Mouse (Mus musculus) retina, adult 2 months (tissue): ENCODE measurements around the gene Ccnf.

Experiments
- DNase-seq: peaks from one replicate; pipeline ENCODE4 v3.0.0-alpha.2; 2012; ENCODE audit warnings: low read depth, low spot score

Ccnf gene

DNA sequence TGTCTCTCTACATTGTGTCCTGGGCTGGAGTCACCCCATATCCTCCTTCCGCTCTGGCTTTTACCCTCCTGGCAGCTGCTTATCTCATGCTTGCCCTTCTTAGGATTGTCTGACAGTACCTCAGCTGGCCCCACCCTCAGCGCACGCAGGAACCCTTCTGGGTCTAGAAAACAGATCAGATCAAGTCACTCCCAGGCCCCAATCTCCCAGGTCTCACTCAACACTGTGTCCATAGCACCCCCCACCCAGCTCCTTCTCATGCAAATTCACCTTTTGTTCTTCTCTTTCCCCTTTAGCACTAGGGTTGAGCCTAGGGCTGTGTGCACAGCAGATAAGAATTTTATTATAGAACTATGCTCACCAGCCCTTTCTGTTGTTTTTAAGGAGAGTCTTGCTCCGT, 48.2 kb downstream of the Ccnf start:
- no peak for DNase-seq

DNA sequence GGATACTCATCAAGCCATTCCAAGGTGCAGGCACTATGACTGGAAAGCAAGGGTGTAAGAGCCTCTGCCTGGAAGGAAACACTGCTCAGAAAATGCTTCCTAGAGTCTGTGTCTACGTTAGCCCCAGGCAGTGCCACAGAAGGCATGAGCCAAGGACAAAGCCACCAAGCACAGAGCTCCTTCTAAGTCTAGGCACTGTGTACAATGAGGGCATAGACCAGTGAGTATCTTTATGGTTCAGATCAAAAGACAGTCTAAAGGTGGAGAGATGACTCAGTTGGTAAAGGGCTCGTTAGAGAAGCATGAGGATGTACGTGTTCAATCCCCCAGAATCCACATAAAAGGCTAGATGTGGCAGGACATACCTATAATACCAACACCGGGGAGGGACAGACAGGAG, 50.2 kb downstream of the Ccnf start:
- DNase-seq, result no peak

DNA sequence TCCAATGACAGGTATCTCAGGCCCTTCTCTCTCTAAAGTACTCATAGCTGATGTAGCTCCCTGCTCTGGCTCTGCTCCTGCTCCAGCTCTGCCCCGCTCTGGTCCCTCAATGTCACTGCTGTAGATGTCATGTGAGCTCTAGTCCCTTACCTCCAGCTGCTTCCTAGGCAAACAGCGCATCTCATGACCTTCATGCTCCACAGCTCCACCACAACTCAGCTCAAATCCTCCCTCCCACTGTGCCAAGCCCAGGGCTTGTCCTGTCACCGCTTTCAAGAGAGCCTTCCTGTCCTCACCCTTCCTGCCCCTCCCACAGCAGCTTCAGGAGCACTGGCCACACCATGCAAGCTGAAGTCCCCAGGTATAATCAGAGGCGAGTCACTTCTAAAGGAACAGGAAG, 51.5 kb downstream of the Ccnf start:
- no peak for DNase-seq

DNA sequence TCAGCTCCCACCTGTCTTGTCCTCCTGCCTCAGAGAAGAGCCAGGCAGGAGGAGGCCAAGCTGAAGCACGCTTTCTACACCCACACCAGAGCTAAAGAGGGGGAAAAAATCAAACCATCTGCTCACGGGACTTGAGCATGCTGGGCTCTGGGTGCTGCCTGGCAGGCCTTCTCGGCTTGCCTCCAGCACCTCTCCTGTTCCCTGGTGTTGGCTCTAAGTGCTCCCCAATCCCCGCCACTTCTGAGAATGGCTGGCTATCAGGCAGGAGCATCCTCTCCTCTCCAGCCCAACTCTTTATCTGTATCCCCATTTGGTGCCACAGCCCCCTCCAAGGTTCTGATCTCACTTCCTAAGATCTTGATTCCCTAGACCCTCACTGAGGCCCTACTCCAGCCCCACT, 52.0 kb downstream of the Ccnf start:
- no peak for DNase-seq

DNA sequence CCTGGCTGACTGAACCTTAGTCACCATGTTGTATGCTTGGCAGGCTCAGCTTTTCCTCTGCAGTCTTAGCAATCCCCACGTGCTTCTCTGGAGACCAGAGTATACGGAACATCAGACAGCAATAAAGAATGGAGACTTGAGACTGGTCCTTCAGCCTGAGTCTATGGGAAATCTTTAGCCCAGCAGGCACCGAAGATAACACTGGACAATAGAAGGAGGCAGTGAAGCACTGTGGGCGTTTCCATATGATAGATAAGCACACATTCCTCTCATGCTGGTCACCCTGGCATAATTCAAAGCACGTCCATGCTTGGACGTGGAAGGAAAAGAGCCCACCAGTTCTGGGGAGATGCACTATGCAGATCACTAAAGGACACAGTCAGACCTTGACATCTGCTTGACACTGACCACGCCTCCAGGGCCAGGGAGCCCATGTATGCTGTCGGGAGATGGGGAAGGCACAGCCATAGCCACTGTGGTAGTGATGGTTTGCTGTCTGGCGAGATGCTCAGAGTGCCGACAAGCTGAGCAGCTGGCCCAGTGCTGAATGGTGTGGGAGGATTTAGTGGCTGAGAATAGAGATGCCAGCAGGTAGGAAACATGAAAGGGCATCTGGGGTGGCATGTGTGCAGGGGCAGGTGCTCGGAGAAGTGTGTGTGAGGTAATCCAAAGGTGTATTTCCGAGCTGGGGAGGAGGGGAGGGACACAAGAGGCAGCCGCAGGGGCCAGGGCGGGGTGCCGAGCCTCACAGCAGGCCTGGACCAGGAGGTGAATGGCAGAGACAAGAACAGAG, 54.1 kb downstream of the Ccnf start:
- DNase-seq, result no peak

DNA sequence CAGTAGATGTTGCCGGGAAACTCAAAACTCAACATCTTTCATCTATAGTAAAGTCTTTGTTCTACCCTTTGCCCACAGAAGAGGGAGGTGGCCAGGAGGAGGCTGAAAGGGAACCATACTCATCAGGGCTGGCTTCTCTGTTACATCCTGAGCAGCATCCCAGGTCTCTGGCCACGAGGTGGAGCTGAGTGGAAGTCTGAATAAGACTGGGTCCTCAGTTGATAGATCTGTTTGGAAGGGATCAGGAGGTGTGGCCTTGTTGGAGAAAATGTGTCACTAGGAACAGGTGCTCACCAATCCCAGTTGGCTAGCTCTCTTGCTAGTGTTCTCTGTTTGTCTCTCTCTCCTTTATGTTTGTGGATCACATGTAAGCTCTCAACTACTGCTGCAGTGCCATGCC, 55.9 kb downstream of the Ccnf start:
- no peak for DNase-seq

DNA sequence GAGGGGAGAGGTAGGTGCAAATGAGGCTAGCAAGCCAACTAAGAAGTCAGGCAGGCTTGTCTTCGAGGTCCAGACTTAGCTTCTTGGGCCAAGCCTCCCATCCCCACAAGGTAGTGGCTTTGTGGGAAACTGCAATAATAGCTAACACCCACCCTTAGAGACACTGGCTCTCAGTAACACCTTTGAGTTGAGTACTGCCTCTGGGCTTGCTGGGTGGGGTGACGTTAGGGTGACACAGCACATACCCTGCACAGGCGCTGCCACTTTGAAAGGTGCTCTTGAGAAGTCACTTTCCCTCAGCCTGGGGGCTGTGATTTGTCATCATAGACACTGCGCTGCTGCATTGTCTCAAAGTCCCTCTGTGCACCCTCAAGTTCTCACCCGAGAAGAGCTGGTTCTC, 57.5 kb downstream of the Ccnf start:
- DNase-seq, result no peak

DNA sequence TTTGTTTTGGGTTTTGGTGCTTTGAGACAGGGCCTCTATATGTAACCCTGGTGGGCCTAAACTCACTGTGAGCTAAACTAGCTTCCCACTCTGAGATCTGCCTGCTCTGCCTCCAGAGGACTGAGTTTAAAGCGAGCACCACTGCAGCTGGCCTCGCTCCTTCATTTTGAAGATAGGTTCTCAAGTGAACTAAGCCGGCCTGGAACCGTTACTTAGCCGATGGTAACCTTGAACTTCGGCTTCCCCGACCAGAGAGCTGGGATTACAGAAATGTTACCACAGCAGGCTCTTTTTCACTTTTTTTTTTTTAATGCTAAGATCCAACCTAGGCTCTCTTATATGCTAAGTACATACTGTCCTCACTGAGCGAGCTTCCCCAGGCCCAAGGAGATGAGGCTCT, 58.0 kb downstream of the Ccnf start:
- DNase-seq, result no peak

DNA sequence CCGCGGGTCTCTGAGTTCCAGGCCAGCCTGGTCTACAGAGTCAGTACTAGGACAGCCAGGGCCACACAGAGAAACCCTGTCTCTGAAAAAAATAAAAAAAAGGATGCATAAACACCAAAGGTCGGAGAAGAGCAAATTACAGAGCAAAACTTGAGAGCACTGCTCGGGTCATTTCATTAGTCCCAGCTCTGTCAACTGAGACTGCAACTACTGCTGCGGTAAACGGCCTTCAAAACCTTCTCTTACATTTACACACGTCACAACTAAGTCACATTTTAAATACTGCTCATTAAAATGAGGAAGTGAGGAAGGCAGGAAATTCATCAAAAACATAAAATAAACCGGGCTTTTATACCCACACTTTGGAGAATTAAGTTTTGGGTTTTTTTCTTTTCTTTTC, 58.4 kb downstream of the Ccnf start:
- no peak for DNase-seq

DNA sequence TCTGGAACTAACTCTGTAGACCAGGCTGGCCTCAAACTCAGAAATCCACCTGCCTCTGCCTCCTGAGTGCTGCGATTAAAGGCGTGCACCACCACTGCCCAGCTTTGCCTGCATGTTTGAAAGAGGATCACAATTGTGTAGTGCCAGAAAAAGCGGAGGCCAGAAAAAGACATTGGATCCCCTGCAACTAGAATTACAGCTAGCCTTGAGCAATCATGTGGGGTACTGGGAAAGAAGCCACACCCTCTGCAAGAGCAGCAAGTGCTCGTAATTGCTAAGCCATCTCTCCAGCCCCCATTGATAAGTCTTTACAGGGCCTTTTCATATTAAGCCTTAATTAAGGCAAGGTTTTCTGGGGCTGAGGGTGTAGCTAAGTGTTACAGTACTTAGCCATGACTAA, 59.8 kb downstream of the Ccnf start:
- DNase-seq, result no peak

DNA sequence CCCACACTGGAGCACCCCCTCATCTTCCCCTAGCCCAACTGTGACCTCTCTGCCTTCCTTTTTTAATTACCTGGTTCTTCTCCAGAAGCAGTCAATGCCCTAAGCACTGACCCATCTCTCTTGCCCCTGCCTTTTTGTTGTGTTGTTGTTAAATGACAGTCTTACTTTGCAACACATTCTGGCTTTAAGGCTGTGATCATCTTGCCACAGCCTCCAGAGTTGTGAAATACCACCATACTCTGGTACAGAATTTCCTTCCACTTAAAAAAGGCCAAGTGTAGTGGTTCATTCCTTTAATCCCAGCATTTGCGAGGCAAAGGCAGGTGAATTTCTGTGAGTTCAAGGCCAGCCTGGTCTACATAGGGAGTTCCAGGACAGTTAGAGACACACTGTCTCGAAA, 60.4 kb downstream of the Ccnf start:
- DNase-seq, result no peak

DNA sequence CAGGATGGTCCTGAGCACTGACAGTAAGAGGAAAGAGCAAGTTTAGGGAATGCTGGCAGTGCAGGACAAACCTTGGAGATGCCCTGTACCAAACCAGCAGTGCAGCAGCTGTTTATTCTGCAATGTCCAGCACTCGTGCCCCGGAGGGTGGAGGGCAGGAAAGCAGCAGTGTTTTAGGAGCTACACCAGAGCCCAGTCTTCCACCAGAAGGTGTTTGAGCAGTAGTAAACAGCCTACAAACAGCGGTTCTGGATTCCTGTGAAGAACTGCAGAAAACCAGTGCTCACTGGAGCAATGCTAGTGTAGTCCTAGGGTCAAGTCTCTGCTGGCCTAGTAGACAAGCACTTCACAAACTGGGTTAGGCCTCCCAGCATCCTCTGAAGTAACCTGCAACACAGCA, 77.0 kb downstream of the Ccnf start:
- no peak for DNase-seq

DNA sequence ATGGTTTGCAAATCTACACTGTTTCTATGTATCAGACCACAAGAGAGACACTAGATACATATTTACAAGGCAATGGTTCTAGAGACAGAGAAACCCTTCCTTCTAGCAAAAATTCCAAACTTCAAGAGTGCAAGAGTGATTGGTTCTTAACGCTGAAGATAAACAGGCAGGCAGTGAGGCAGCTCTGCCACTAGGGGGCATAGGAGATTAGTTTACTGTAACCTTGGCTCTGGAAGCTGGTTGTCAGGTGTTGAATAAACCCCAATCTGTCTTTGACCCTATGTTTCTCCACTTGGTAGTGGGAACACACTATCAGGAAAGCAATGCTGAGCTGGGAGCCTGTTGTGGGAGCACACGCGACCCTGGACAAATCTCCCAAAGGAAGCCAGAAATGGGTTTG, 77.9 kb downstream of the Ccnf start:
- DNase-seq, result peak; percentile 56
